Mouse (Mus musculus) MEL (cell line): ENCODE measurements at regions not wholly inside any gene's neighbourhood (a gene's known extent, or its start where the extent isn't known, plus 50 kb on each side); places are given as distances from the start of the nearest gene placed in this dataset.
A peak's percentile ranks its signal among the peaks of the same experiment; 100 is the strongest.

ENCODE experiments used
- DNase-seq: peaks from one replicate; pipeline ENCODE4 v3.0.0; 2011; ENCODE audit warnings: low read depth, low spot score
- H3K27ac ChIP-seq: 2 replicates; pipeline ENCODE4 v1.5.1; 2012; ENCODE audit warnings: low read depth, mild to moderate bottlenecking, control low read depth, low read length, moderate library complexity; ENCODE audit not compliant: control insufficient read depth
- H3K27me3 ChIP-seq, 2 experiments: fragments of 150-350 bp in 1 of 2; sonication (generic) in 1 of 2; 2 replicates each; pipeline ENCODE4 v1.6.1; 2012; ENCODE audit warnings: low read length in 2 of 2, mild to moderate bottlenecking in 2 of 2, improper control_type of control experiment in 1 of 2, moderate library complexity in 1 of 2; ENCODE audit not compliant: insufficient read depth in 2 of 2, control insufficient read depth in 1 of 2
- H3K36me3 ChIP-seq, 2 experiments: 2 replicates each; pipeline ENCODE4 v1.6.1; 2012 to 2014; ENCODE audit warnings: low read length in 2 of 2, improper control_type of control experiment in 1 of 2, inconsistent platforms in 1 of 2, mild to moderate bottlenecking in 1 of 2; ENCODE audit not compliant: insufficient read depth in 2 of 2, control insufficient read depth in 1 of 2
- H3K4me1 ChIP-seq, 2 experiments: fragments of 150-350 bp in 1 of 2; sonication (generic) in 1 of 2; 2 replicates each; pipeline ENCODE4 v1.6.1; 2012; ENCODE audit warnings: low read length in 2 of 2, improper control_type of control experiment in 1 of 2, mild to moderate bottlenecking in 1 of 2; ENCODE audit not compliant: insufficient read depth in 2 of 2, control insufficient read depth in 1 of 2
- H3K4me3 ChIP-seq, 2 experiments: fragments of 150-350 bp in 1 of 2; sonication (generic) in 1 of 2; 2 replicates each; pipeline ENCODE4 v1.5.1; 2012; ENCODE audit warnings: low read depth in 2 of 2, low read length in 2 of 2, mild to moderate bottlenecking in 2 of 2, moderate library complexity in 2 of 2, control low read depth in 1 of 2, improper control_type of control experiment in 1 of 2; ENCODE audit not compliant: control insufficient read depth in 1 of 2, insufficient read depth in 1 of 2
- H3K79me2 ChIP-seq: 2 replicates; pipeline ENCODE4 v1.6.1; 2012; ENCODE audit warnings: mild to moderate bottlenecking, low read length, moderate library complexity; ENCODE audit not compliant: control insufficient read depth, poor library complexity, insufficient read depth
- H3K9ac ChIP-seq: 2 replicates; pipeline ENCODE4 v1.6.1; 2012; ENCODE audit warnings: low read depth, mild to moderate bottlenecking, control low read depth, low read length, moderate library complexity; ENCODE audit not compliant: control insufficient read depth, poor library complexity, severe bottlenecking
- H3K9me3 ChIP-seq: fragments of 150-350 bp; sonication (generic); replicated peaks from 2 replicates; pipeline ENCODE4 v1.6.1; 2012; ENCODE audit warnings: mild to moderate bottlenecking, low read length, improper control_type of control experiment, moderate library complexity; ENCODE audit not compliant: insufficient read depth
- BHLHE40 ChIP-seq: IDR thresholded peaks from 2 replicates; pipeline ENCODE4 v1.6.1; 2012; ENCODE audit warnings: low read depth, mild to moderate bottlenecking, inconsistent platforms, low read length, improper control_type of control experiment, borderline replicate concordance
- CHD1 ChIP-seq: IDR thresholded peaks from 2 replicates; pipeline ENCODE4 v1.6.1; 2012; ENCODE audit warnings: low read depth, mild to moderate bottlenecking, inconsistent platforms, low read length, improper control_type of control experiment
- CTCF ChIP-seq, 3 experiments: IDR thresholded peaks in 2 of 3; conservative IDR thresholded peaks in 1 of 3; 2 replicates each; pipeline ENCODE4 v1.5.1; 2011 to 2012; ENCODE audit warnings: low read length in 3 of 3, low read depth in 2 of 3, mild to moderate bottlenecking in 2 of 3, improper control_type of control experiment in 1 of 3, inconsistent platforms in 1 of 3, mixed read lengths in 1 of 3, moderate library complexity in 1 of 3; ENCODE audit not compliant: control insufficient read depth in 1 of 3, insufficient read depth in 1 of 3, poor library complexity in 1 of 3, severe bottlenecking in 1 of 3
- ELF1 ChIP-seq: IDR thresholded peaks from 2 replicates; pipeline ENCODE4 v1.6.1; 2014; ENCODE audit warnings: low read depth, mild to moderate bottlenecking, inconsistent platforms, low read length, improper control_type of control experiment, moderate library complexity
- EP300 ChIP-seq, 2 experiments: IDR thresholded peaks; 2 replicates each; pipeline ENCODE4 v1.6.1; 2011; ENCODE audit warnings: improper control_type of control experiment in 2 of 2, low read length in 2 of 2, low read depth in 1 of 2, mild to moderate bottlenecking in 1 of 2
- ETS1 ChIP-seq: IDR thresholded peaks from 2 replicates; pipeline ENCODE4 v1.6.1; 2012; ENCODE audit warnings: low read depth, mild to moderate bottlenecking, inconsistent platforms, low read length, improper control_type of control experiment, moderate library complexity
- GABPA ChIP-seq: IDR thresholded peaks from 2 replicates; pipeline ENCODE4 v1.6.1; 2012; ENCODE audit warnings: low read depth, mild to moderate bottlenecking, inconsistent platforms, low read length, improper control_type of control experiment, moderate library complexity
- HCFC1 ChIP-seq: IDR thresholded peaks from 2 replicates; pipeline ENCODE4 v1.6.1; 2012; ENCODE audit warnings: low read depth, mild to moderate bottlenecking, inconsistent platforms, low read length, improper control_type of control experiment, moderate library complexity
- MAFK ChIP-seq: IDR thresholded peaks from 2 replicates; pipeline ENCODE4 v1.6.1; 2011; ENCODE audit warnings: low read depth, mild to moderate bottlenecking, low read length, improper control_type of control experiment, borderline replicate concordance
- MEF2A ChIP-seq: IDR thresholded peaks from 2 replicates; pipeline ENCODE4 v1.6.1; 2014; ENCODE audit warnings: low read depth, mild to moderate bottlenecking, inconsistent platforms, low read length, improper control_type of control experiment; ENCODE audit not compliant: poor library complexity, insufficient replicate concordance, severe bottlenecking; ENCODE audit errors: extremely low read depth
- MXI1 ChIP-seq: IDR thresholded peaks from 2 replicates; pipeline ENCODE4 v1.6.1; 2011; ENCODE audit warnings: mild to moderate bottlenecking, low read depth, low read length, improper control_type of control experiment
- MYC ChIP-seq: IDR thresholded peaks from 2 replicates; pipeline ENCODE4 v1.6.1; 2011; ENCODE audit warnings: low read depth, mild to moderate bottlenecking, low read length, improper control_type of control experiment, moderate library complexity
- NRF1 ChIP-seq: IDR thresholded peaks from 2 replicates; pipeline ENCODE4 v1.6.1; 2014; ENCODE audit warnings: low read depth, mild to moderate bottlenecking, inconsistent platforms, low read length, improper control_type of control experiment, moderate library complexity; ENCODE audit not compliant: poor library complexity, insufficient read depth, severe bottlenecking
- POLR2A ChIP-seq, 2 experiments: IDR thresholded peaks; 2 replicates each; pipeline ENCODE4 v1.6.1; 2011 to 2012; ENCODE audit warnings: low read length in 2 of 2, mild to moderate bottlenecking in 2 of 2, control low read depth in 1 of 2, improper control_type of control experiment in 1 of 2, low read depth in 1 of 2, moderate library complexity in 1 of 2; ENCODE audit not compliant: control insufficient read depth in 1 of 2, insufficient read depth in 1 of 2, poor library complexity in 1 of 2
- POLR2AphosphoS5 ChIP-seq: IDR thresholded peaks from 2 replicates; pipeline ENCODE4 v1.6.1; 2012; ENCODE audit warnings: low read depth, borderline replicate concordance, mild to moderate bottlenecking, inconsistent platforms, low read length, moderate library complexity, mixed read lengths
- RAD21 ChIP-seq: IDR thresholded peaks from 2 replicates; pipeline ENCODE4 v1.6.1; 2011; ENCODE audit warnings: mild to moderate bottlenecking, low read depth, low read length, improper control_type of control experiment
- SIN3A ChIP-seq: IDR thresholded peaks from 2 replicates; pipeline ENCODE4 v1.6.1; 2012; ENCODE audit warnings: low read length, improper control_type of control experiment, inconsistent platforms
- SMC3 ChIP-seq: IDR thresholded peaks from 2 replicates; pipeline ENCODE4 v1.6.1; 2011; ENCODE audit warnings: low read depth, low read length, improper control_type of control experiment
- TAL1 ChIP-seq: IDR thresholded peaks from 2 replicates; pipeline ENCODE4 v1.6.1; 2012; ENCODE audit warnings: mild to moderate bottlenecking, inconsistent platforms, low read length, moderate library complexity, mixed read lengths
- TBP ChIP-seq: IDR thresholded peaks from 2 replicates; pipeline ENCODE4 v1.8.0; 2011; ENCODE audit warnings: low read depth, low read length, improper control_type of control experiment
- TCF12 ChIP-seq: IDR thresholded peaks from 2 replicates; pipeline ENCODE4 v1.6.1; 2014; ENCODE audit warnings: low read depth, mild to moderate bottlenecking, inconsistent platforms, low read length, improper control_type of control experiment, moderate library complexity
- ZC3H11A ChIP-seq: IDR thresholded peaks from 2 replicates; pipeline ENCODE4 v1.6.1; 2012; ENCODE audit warnings: low read depth, mild to moderate bottlenecking, inconsistent platforms, low read length, improper control_type of control experiment
- ZKSCAN1 ChIP-seq: IDR thresholded peaks from 2 replicates; pipeline ENCODE4 v1.6.1; 2012; ENCODE audit warnings: low read depth, mild to moderate bottlenecking, inconsistent platforms, low read length, improper control_type of control experiment, moderate library complexity
- ZMIZ1 ChIP-seq: IDR thresholded peaks from 2 replicates; pipeline ENCODE4 v1.6.1; 2012; ENCODE audit warnings: low read depth, mild to moderate bottlenecking, inconsistent platforms, low read length, improper control_type of control experiment, moderate library complexity

DNA sequence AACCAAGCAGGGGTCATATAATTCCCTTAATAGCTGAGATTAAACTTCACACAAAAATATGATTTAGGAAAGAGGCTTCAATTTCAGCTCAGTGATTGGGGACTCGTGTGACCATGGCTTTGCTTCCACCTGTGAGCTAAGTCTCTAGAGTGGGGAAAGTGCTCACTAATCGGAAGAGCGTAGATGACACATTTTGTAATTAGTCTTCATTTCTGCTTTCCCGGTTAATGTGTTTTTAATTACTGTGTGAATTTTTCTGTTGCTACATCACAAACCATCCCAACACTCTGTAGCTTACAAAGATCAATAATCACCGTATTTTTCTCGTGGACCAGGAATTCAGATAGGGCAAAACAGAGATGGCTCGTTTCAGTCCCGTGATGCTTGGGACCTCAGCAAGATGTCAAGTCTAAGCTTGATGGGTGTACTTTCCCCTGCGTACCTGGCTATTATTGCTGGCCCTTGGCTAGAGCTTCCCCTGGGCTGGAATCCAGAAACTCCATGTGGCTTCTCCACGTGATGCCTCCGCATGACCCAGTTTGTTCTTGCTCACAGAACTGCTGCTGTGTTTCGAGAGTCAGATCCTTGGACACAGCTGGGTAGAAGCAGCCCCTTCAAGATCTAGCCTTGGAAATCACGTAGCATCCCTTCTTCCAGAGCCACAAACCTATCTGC is 107.3 kb downstream of the Bdh1 start:
- H3K9me3 ChIP-seq, result no peaks in the 10 kb centered on the region
- peaks cover 2 to 29% of the 10 kb centered on the region in 2 experiments; a peak in 3 of 4 replicates for H3K4me1 ChIP-seq
- H3K27ac ChIP-seq, result no peak overlapping the region
- H3K27me3 ChIP-seq, result peaks cover 0 to 1% of the 10 kb centered on the region in 2 experiments
- no peak for TF ChIP-seq POLR2AphosphoS5
- H3K4me3 ChIP-seq, result no peak overlapping the region
- H3K79me2 ChIP-seq, result no peaks in the 10 kb centered on the region
- no peak overlapping the region for H3K9ac ChIP-seq
- peaks cover 0 to 24% of the 10 kb centered on the region in 2 experiments; a peak in 2 of 4 replicates for H3K36me3 ChIP-seq
- DNase-seq, result no peak

DNA sequence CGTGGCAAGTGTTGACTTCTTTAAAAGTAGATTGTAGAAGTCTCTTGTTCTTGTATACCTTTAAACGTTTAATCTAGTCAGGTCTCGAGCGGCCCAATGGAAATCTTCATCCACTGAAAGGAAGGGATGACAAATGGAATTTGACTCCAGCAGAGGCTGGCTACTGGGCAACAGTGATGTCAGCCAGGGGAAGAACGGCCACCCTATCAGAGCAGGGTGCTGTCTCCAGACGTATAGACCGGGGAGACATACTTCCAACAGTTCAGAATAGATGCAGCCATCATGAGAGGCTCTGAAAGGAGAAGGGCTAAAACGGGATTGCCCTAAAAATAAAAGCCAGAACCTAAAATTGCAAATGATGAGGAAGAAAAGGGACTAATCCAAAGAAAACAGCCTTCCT is 108.0 kb downstream of the Bdh1 start:
- Histone ChIP-seq H3K27ac (no peak overlapping the region), H3K9ac (no peak overlapping the region), H3K36me3 (peaks cover 0 to 24% of the 10 kb centered on the region in 2 experiments; a peak in 2 of 4 replicates), H3K4me1 (peaks cover 2 to 29% of the 10 kb centered on the region in 2 experiments; a peak in 3 of 4 replicates), H3K27me3 (peaks cover 0 to 1% of the 10 kb centered on the region in 2 experiments), H3K4me3 (no peak overlapping the region), H3K79me2 (no peaks in the 10 kb centered on the region), H3K9me3 (no peaks in the 10 kb centered on the region)
- DNase-seq, result no peak
- no peak for TF ChIP-seq CHD1
- no peak for TF ChIP-seq GABPA
- no peak for TF ChIP-seq TAL1
- TF ChIP-seq EP300 (IDR thresholded peaks at IDR 0.05; ENCODE audit: low read depth in 1 of 2, low read length in 2 of 2), result no peak

DNA sequence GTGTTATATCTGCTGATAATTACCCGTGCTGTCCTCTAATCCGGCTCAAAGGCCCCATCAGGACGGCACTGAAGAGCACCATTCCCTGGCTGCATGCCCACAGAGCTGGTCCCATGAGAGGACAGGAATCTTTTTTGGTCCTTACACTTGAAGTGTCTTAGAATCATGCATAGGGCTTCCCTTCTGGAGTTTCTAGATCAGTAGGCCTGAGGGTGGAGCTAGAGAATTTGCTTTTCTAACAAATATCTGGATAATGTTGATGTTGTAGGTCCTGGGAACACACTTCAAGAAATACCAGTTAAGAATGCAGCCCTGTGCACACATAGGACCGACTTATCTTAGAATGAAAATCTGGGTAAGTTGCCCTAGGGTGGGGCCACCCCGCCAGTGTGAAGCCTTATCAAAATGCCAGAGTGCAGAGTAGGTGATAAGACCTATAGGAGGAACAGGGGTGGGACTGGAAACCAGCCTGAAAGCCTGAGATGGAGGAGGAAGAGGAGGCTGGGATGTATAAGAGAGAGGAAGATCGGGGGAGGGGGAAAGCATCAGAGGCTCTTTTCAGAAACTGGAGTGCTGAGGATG is 111.2 kb downstream of the Bdh1 start:
- H3K79me2 ChIP-seq, result no peaks in the 10 kb centered on the region
- H3K36me3 ChIP-seq, result peaks cover 0 to 24% of the 10 kb centered on the region in 2 experiments; a peak in 2 of 4 replicates
- 0 out of 2 replicates have a peak overlapping the region, but pooled peaks have one; percentile 5 for H3K27ac ChIP-seq
- peak; percentile 46 for DNase-seq
- H3K4me1 ChIP-seq, result peaks cover 2 to 29% of the 10 kb centered on the region in 2 experiments; a peak in 3 of 4 replicates
- no peak overlapping the region for H3K4me3 ChIP-seq
- no peaks in the 10 kb centered on the region; a peak in 1 of 4 replicates for H3K27me3 ChIP-seq
- no peak overlapping the region for H3K9ac ChIP-seq
- H3K9me3 ChIP-seq, result no peaks in the 10 kb centered on the region
- TF ChIP-seq MYC (no peak), CTCF (IDR thresholded peaks at IDR 0.05 in 2 of 3, conservative IDR thresholded peaks at IDR 0.05 in 1 of 3; ENCODE audit: control insufficient read depth in 1 of 3, insufficient read depth in 1 of 3, low read depth in 2 of 3, low read length in 3 of 3, poor library complexity in 1 of 3, severe bottlenecking in 1 of 3) (no peak), ZKSCAN1 (no peak), TBP (no peak), MAFK (peak; percentile 31; the same call in 1 of the 2 replicates), MXI1 (no peak), HCFC1 (no peak), ETS1 (peak; percentile 59; the same call in 1 of the 2 replicates), SIN3A (no peak), POLR2A (IDR thresholded peaks at IDR 0.05; ENCODE audit: control insufficient read depth in 1 of 2, insufficient read depth in 1 of 2, low read depth in 1 of 2, low read length in 2 of 2, poor library complexity in 1 of 2) (no peak), NRF1 (no peak), ZC3H11A (no peak), SMC3 (no peak), BHLHE40 (no peak), MEF2A (no peak), ZMIZ1 (no peak), ELF1 (no peak), TCF12 (peak; percentile 88), RAD21 (no peak; the same call in 1 of the 2 replicates)
